16 mouse cellular contexts compared by ENCODE assay signal in the genomic region with DNA sequence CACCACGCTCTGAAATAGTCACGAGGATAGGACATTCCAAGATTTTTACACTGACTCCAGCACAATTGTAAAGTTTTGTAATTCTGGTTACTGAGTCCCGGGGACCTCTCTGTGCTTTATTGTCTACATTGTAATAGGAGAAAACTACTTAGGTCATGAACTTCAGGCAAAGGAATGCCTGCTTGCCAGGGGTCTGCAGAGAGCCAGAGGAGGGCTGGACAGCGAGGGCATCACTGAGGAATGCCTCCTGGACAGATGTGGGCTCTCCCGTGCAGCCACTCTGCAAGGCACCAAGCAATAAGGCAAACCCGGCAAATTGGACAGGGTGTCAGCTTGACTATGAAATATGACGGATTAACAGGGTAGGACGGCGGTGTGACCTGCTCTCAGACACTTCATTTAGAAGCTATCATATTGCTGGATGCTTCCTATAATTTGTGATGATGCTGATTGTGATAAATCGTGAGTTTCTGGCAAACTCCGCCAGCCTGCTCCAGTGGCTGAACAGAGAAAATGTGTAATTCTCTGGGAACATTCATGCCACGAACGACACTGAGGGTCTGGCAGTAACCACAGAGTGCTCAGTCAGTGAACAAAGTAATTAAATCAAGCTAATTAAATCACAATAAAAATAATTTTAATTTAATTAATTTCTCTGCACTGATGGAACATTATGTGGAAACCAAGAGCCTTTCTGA.
A peak's percentile ranks its signal among the peaks of the same experiment; 100 is the strongest.
DNase-seq lines count a peak whose midpoint lies in the region; ATAC-seq and TF ChIP-seq lines count a peak whose summit lies in the region.
"Had no signal": no experiment of that assay in that cellular context is flagged by ENCODE, and none has a peak within 500 bp of the region (broad histone marks: within the 10 kb centered on the region; RNA-seq: fewer than 3 reads in every experiment).

No protein-coding gene starts in this region.

- no peak overlapping the region for H3K27ac ChIP-seq in intestine, embryonic 14.5 days (ENCODE audit: low read depth)
- H3K27ac ChIP-seq in intestine, postnatal 0 days (ENCODE audit: low read depth, low read length) = no peak overlapping the region
- H3K27ac ChIP-seq in midbrain, postnatal 0 days (ENCODE audit: low read depth, low read length) = no peak overlapping the region
- no peak overlapping the region for H3K27ac ChIP-seq in midbrain, embryonic 14.5 days (replicated peaks; ENCODE audit: low read depth, low read length)
- H3K27ac ChIP-seq in embryonic facial prominence, embryonic 13.5 days = no peak overlapping the region
- no peak overlapping the region for H3K27ac ChIP-seq in neural tube, embryonic 15.5 days (replicated peaks)
- H3K27ac ChIP-seq: forebrain, embryonic 13.5 days; liver, embryonic 12.5 days; macrophage had no signal

- no peak overlapping the region for H3K4me2 ChIP-seq in intestine, embryonic 14.5 days (ENCODE audit: low read length)
- H3K4me2 ChIP-seq in intestine, postnatal 0 days (replicated peaks; ENCODE audit: low read depth) = no peak overlapping the region
- H3K4me2 ChIP-seq in midbrain, postnatal 0 days (ENCODE audit: low read depth, low read length, poor library complexity, severe bottlenecking) = no peak overlapping the region
- H3K4me2 ChIP-seq in midbrain, embryonic 14.5 days (ENCODE audit: low read length) = no peak overlapping the region
- 0 out of 2 replicates have a peak overlapping the region, but pooled peaks have one; percentile 2 for H3K4me2 ChIP-seq in embryonic facial prominence, embryonic 13.5 days
- peak overlapping the region; percentile 28 for H3K4me2 ChIP-seq in neural tube, embryonic 15.5 days
- H3K4me2 ChIP-seq: forebrain, embryonic 13.5 days; liver, embryonic 12.5 days had no signal

- 0 out of 2 replicates have a peak, but pooled peaks cover 8% of the 10 kb centered on the region for H3K4me1 ChIP-seq in intestine, embryonic 14.5 days (replicated peaks; ENCODE audit: control insufficient read depth, insufficient read depth, low read length)
- no peaks in the 10 kb centered on the region for H3K4me1 ChIP-seq in intestine, postnatal 0 days (replicated peaks; ENCODE audit: control insufficient read depth, insufficient read depth, low read length)
- no peaks in the 10 kb centered on the region; the same call in 1 of the 2 replicates for H3K4me1 ChIP-seq in midbrain, postnatal 0 days (ENCODE audit: insufficient read depth, low read length)
- H3K4me1 ChIP-seq in midbrain, embryonic 14.5 days (ENCODE audit: control insufficient read depth, insufficient read depth, low read length) = peaks cover 13% of the 10 kb centered on the region; the same call in 1 of the 2 replicates
- peaks cover 25% of the 10 kb centered on the region for H3K4me1 ChIP-seq in embryonic facial prominence, embryonic 13.5 days
- peaks cover 30% of the 10 kb centered on the region for H3K4me1 ChIP-seq in neural tube, embryonic 15.5 days
- H3K4me1 ChIP-seq: liver, embryonic 12.5 days had no signal

- no peak overlapping the region for H3K9ac ChIP-seq in intestine, embryonic 14.5 days (ENCODE audit: low read length)
- no peak overlapping the region for H3K9ac ChIP-seq in intestine, postnatal 0 days (ENCODE audit: low read depth, low read length)
- H3K9ac ChIP-seq in midbrain, postnatal 0 days (replicated peaks; ENCODE audit: low read length, poor library complexity, severe bottlenecking) = no peak overlapping the region
- H3K9ac ChIP-seq in midbrain, embryonic 14.5 days (replicated peaks; ENCODE audit: low read length) = no peak overlapping the region
- H3K9ac ChIP-seq in embryonic facial prominence, embryonic 13.5 days = no peak overlapping the region
- H3K9ac ChIP-seq in neural tube, embryonic 15.5 days (replicated peaks) = no peak overlapping the region
- H3K9ac ChIP-seq: forebrain, embryonic 13.5 days; liver, embryonic 12.5 days had no signal

- no peaks in the 10 kb centered on the region for H3K9me3 ChIP-seq in intestine, embryonic 14.5 days (ENCODE audit: control insufficient read depth, low read length)
- no peaks in the 10 kb centered on the region for H3K9me3 ChIP-seq in intestine, postnatal 0 days (ENCODE audit: control insufficient read depth)
- H3K9me3 ChIP-seq in midbrain, postnatal 0 days (ENCODE audit: low read length) = no peaks in the 10 kb centered on the region
- no peaks in the 10 kb centered on the region for H3K9me3 ChIP-seq in midbrain, embryonic 14.5 days (ENCODE audit: control insufficient read depth, low read length)
- H3K9me3 ChIP-seq in embryonic facial prominence, embryonic 13.5 days = no peaks in the 10 kb centered on the region
- H3K9me3 ChIP-seq in neural tube, embryonic 15.5 days (replicated peaks) = no peaks in the 10 kb centered on the region
- H3K9me3 ChIP-seq: forebrain, embryonic 13.5 days; liver, embryonic 12.5 days had no signal

- no peak overlapping the region for H3K4me3 ChIP-seq in intestine, embryonic 14.5 days (ENCODE audit: low read depth, low read length)
- H3K4me3 ChIP-seq in intestine, postnatal 0 days (ENCODE audit: low read depth, low read length) = no peak overlapping the region
- no peak overlapping the region for H3K4me3 ChIP-seq in midbrain, postnatal 0 days (ENCODE audit: low read depth, low read length)
- H3K4me3 ChIP-seq in midbrain, embryonic 14.5 days (replicated peaks; ENCODE audit: low read depth, low read length) = no peak overlapping the region
- no peak overlapping the region for H3K4me3 ChIP-seq in embryonic facial prominence, embryonic 13.5 days
- H3K4me3 ChIP-seq in neural tube, embryonic 15.5 days (replicated peaks) = no peak overlapping the region
- H3K4me3 ChIP-seq: forebrain, embryonic 13.5 days; liver, embryonic 12.5 days had no signal

- DNase-seq in intestine, embryonic 14.5 days (ENCODE audit: low spot score) = no peak
- peak; percentile 35 for DNase-seq in midbrain, postnatal 0 days (ENCODE audit: low spot score)
- no peak for DNase-seq in midbrain, embryonic 14.5 days
- no peak for DNase-seq in thymus, postnatal 4 days
- DNase-seq: adrenal gland, postnatal 14 days; B cell, adult 2 months; cerebellum, postnatal 14 days; kidney, adult 8-10 months; right cerebral cortex, postnatal 4 days; thymus, postnatal 25 days had no signal

- no peaks in the 10 kb centered on the region for H3K27me3 ChIP-seq in intestine, embryonic 14.5 days (replicated peaks; ENCODE audit: control insufficient read depth, insufficient read depth, low read length)
- no peaks in the 10 kb centered on the region for H3K27me3 ChIP-seq in intestine, postnatal 0 days (replicated peaks; ENCODE audit: control insufficient read depth, insufficient read depth, low read length)
- H3K27me3 ChIP-seq in midbrain, postnatal 0 days (ENCODE audit: insufficient read depth, low read length) = no peaks in the 10 kb centered on the region
- no peaks in the 10 kb centered on the region for H3K27me3 ChIP-seq in midbrain, embryonic 14.5 days (ENCODE audit: control insufficient read depth, insufficient read depth, low read length)
- H3K27me3 ChIP-seq in embryonic facial prominence, embryonic 13.5 days = peaks cover 17% of the 10 kb centered on the region
- H3K27me3 ChIP-seq in neural tube, embryonic 15.5 days (replicated peaks) = 0 out of 2 replicates have a peak, but pooled peaks cover 5% of the 10 kb centered on the region
- H3K27me3 ChIP-seq: liver, embryonic 12.5 days had no signal

- no peak for TF ChIP-seq CTCF in intestine, postnatal 0 days (IDR thresholded peaks at IDR 0.05; ENCODE audit: low read depth)
- TF ChIP-seq CTCF in midbrain, postnatal 0 days (IDR thresholded peaks at IDR 0.05) = no peak

- WGBS in intestine, embryonic 14.5 days = 40% methylated on average over 13 of the region's 13 CpGs
- 59% methylated on average over 13 of the region's 13 CpGs for WGBS in intestine, postnatal 0 days
- 55% methylated on average over 13 of the region's 13 CpGs for WGBS in midbrain, postnatal 0 days
- 54% methylated on average over 13 of the region's 13 CpGs for WGBS in midbrain, embryonic 14.5 days
- 30% methylated on average over 13 of the region's 13 CpGs for WGBS in embryonic facial prominence, embryonic 13.5 days
- WGBS in neural tube, embryonic 15.5 days = 16% methylated on average over 13 of the region's 13 CpGs

- H3K36me3 ChIP-seq in intestine, embryonic 14.5 days (ENCODE audit: control insufficient read depth, insufficient read depth, low read length) = no peaks in the 10 kb centered on the region
- H3K36me3 ChIP-seq in intestine, postnatal 0 days (ENCODE audit: control insufficient read depth, insufficient read depth) = no peaks in the 10 kb centered on the region
- H3K36me3 ChIP-seq in midbrain, postnatal 0 days (ENCODE audit: insufficient read depth, low read length) = no peaks in the 10 kb centered on the region
- no peaks in the 10 kb centered on the region for H3K36me3 ChIP-seq in midbrain, embryonic 14.5 days (ENCODE audit: control insufficient read depth, insufficient read depth, low read length)
- no peaks in the 10 kb centered on the region for H3K36me3 ChIP-seq in embryonic facial prominence, embryonic 13.5 days
- H3K36me3 ChIP-seq in neural tube, embryonic 15.5 days = no peaks in the 10 kb centered on the region
- H3K36me3 ChIP-seq: liver, embryonic 12.5 days had no signal

- peak; percentile 52; the same call in 1 of the 2 replicates for ATAC-seq in intestine, embryonic 14.5 days (replicated peaks; ENCODE audit: low FRiP score, low TSS enrichment, low read depth)
- ATAC-seq in intestine, postnatal 0 days = no peak
- ATAC-seq in midbrain, postnatal 0 days (ENCODE audit: low FRiP score) = no peak
- no peak for ATAC-seq in midbrain, embryonic 14.5 days (ENCODE audit: low FRiP score, low TSS enrichment)
- no peak for ATAC-seq in embryonic facial prominence, embryonic 13.5 days (ENCODE audit: insufficient number of reproducible peaks, insufficient read depth, low FRiP score, low TSS enrichment, low read depth)
- peak; percentile 43; the same call in 1 of the 2 replicates for ATAC-seq in neural tube, embryonic 15.5 days (ENCODE audit: low FRiP score)
- ATAC-seq: forebrain, embryonic 13.5 days; liver, embryonic 12.5 days had no signal

Comparison
In these comparisons a context has a peak if more than half of its experiments do, and no peak if none do; other contexts are left out.
1. ATAC-seq: peak in intestine, embryonic 14.5 days (single experiment) and neural tube, embryonic 15.5 days (single experiment); none in intestine, postnatal 0 days (single experiment), midbrain, postnatal 0 days (single experiment), midbrain, embryonic 14.5 days (single experiment) and embryonic facial prominence, embryonic 13.5 days (single experiment).
2. H3K4me2 ChIP-seq: peak in embryonic facial prominence, embryonic 13.5 days (single experiment) and neural tube, embryonic 15.5 days (single experiment); none in intestine, embryonic 14.5 days (single experiment), intestine, postnatal 0 days (single experiment), midbrain, postnatal 0 days (single experiment) and midbrain, embryonic 14.5 days (single experiment).